Mouse (Mus musculus): Measurements from ENCODE around the gene Fam162b. TPM values are rescaled to one million over a fixed set of nuclear protein-coding genes. Genes with fewer than 3 reads are reported as not detected.

Fam162b gene
- 0.29 TPM in 1 of 2 replicates, not detected in the other for polyA plus RNA-seq (2015; fragmentation: Nextera tagmentation; extraction: Ambion mirVana)

GRCm38 (mm10) chr10:51590139-51590574 lies at the start of gene Fam162b:
TSS of gene Fam162b (minus strand) at chr10:51590517.

GRCm38 (mm10) chr10:51631411-51632136 lies 41.3 kb upstream of the Fam162b start, which contains the start of gene Gprc6a:
TSS of gene Gprc6a (minus strand) at chr10:51631461.

Other genes starting within 250 kb of the Fam162b start
- 1.2 and 2.0 TPM in 2 replicates for gene Gm49339, start 109.9 kb downstream of the Fam162b start, polyA plus RNA-seq (2015; fragmentation: Nextera tagmentation; extraction: Ambion mirVana)
- gene Lilr4b, start 109.9 kb downstream of the Fam162b start, polyA plus RNA-seq (2015; fragmentation: Nextera tagmentation; extraction: Ambion mirVana), result 3.9 and 4.4 TPM in 2 replicates
- gene Lilrb4a, start 99.6 kb downstream of the Fam162b start, polyA plus RNA-seq (2015; fragmentation: Nextera tagmentation; extraction: Ambion mirVana), result 6.6 and 8.2 TPM in 2 replicates
- not detected in 2 replicates for gene Gprc6a, start 40.9 kb upstream of the Fam162b start, polyA plus RNA-seq (2015; fragmentation: Nextera tagmentation; extraction: Ambion mirVana)
- gene Rfx6, start 87.2 kb upstream of the Fam162b start, polyA plus RNA-seq (2015; fragmentation: Nextera tagmentation; extraction: Ambion mirVana), result not detected in 2 replicates

Measured in skeletal muscle tissue, postnatal 0 days (tissue).